Mouse (Mus musculus): Measurements from ENCODE around the gene Ackr4.

The Ackr4 gene

GRCm38 (mm10) chr9:104126833-104127232, at the start of gene Ackr4:
Ackr4 (minus strand) TSS chr9:104126933.
- no peak for DNase-seq

- no peak for DNase-seq
Measured at GRCm38 (mm10) chr9:104172342-104172741, 45.6 kb upstream of the Ackr4 start.

GRCm38 (mm10) chr9:104171651-104172050, 44.9 kb upstream of the Ackr4 start:
- no peak for DNase-seq

- DNase-seq, result no peak
Measured at GRCm38 (mm10) chr9:104169986-104170385, 43.3 kb upstream of the Ackr4 start.

GRCm38 (mm10) chr9:104165926-104166325, 39.2 kb upstream of the Ackr4 start:
- DNase-seq, result no peak

- DNase-seq, result no peak
Measured at GRCm38 (mm10) chr9:104164194-104164593, 37.5 kb upstream of the Ackr4 start.

- no peak for DNase-seq
Measured at GRCm38 (mm10) chr9:104161117-104161516, 34.4 kb upstream of the Ackr4 start.

GRCm38 (mm10) chr9:104157291-104157690, 30.6 kb upstream of the Ackr4 start:
- DNase-seq, result no peak

- DNase-seq, result no peak
Measured at GRCm38 (mm10) chr9:104156506-104156905, 29.8 kb upstream of the Ackr4 start.

GRCm38 (mm10) chr9:104155100-104155715, 28.5 kb upstream of the Ackr4 start:
- DNase-seq, result no peak

GRCm38 (mm10) chr9:104152121-104152520, 25.4 kb upstream of the Ackr4 start:
- no peak for DNase-seq

GRCm38 (mm10) chr9:104148969-104149368, 22.2 kb upstream of the Ackr4 start:
- no peak for DNase-seq

GRCm38 (mm10) chr9:104146683-104147082, 19.9 kb upstream of the Ackr4 start:
- DNase-seq, result no peak

- no peak for DNase-seq
Measured at GRCm38 (mm10) chr9:104144314-104144996, 17.7 kb upstream of the Ackr4 start.

GRCm38 (mm10) chr9:104142805-104143204, 16.1 kb upstream of the Ackr4 start:
- DNase-seq, result no peak

GRCm38 (mm10) chr9:104140351-104140750, 13.6 kb upstream of the Ackr4 start:
- no peak for DNase-seq

- DNase-seq, result no peak
Measured at GRCm38 (mm10) chr9:104130141-104130755, 3.5 kb upstream of the Ackr4 start.

- DNase-seq, result no peak
Measured at GRCm38 (mm10) chr9:104128110-104128509, 1.4 kb upstream of the Ackr4 start.

GRCm38 (mm10) chr9:104123622-104124021, 3.1 kb downstream of the Ackr4 start:
- no peak for DNase-seq

GRCm38 (mm10) chr9:104123101-104123500, 3.6 kb downstream of the Ackr4 start:
- DNase-seq, result no peak

- DNase-seq, result no peak
Measured at GRCm38 (mm10) chr9:104109151-104109550, 17.6 kb downstream of the Ackr4 start.

GRCm38 (mm10) chr9:104108571-104109143, 18.1 kb downstream of the Ackr4 start:
- no peak for DNase-seq

- DNase-seq, result no peak
Measured at GRCm38 (mm10) chr9:104107482-104107881, 19.3 kb downstream of the Ackr4 start.

GRCm38 (mm10) chr9:104106930-104107329, 19.8 kb downstream of the Ackr4 start:
- DNase-seq, result no peak

Data from thymus, postnatal 4 days (tissue).